ENCODE assay signal across 8 mouse cellular contexts in the genomic region with DNA sequence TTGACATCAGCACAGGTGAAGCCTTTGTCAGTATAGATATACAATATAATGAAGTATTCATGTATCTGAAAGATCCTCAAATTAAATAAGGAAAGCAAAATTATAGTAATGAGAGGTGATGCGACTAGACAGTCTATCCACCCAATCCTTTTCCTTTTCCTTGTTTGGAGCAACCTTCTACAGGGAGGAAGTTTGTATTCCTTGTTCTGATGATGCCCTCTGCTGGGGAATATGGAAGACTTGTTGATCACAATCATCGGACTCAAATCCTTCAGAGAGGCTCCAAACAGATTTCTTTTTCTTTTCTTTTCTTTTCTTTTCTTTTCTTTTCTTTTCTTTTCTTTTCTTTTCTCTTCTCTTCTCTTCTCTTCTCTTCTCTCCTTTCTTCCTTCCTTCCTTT.
DNase-seq lines count a peak whose midpoint lies in the region; ATAC-seq and TF ChIP-seq lines count a peak whose summit lies in the region.

No protein-coding gene starts in this region.

- H3K9me3 ChIP-seq in embryonic facial prominence, embryonic 11.5 days (replicated peaks; ENCODE audit: control insufficient read depth, low read length) = no peaks in the 10 kb centered on the region
- no peaks in the 10 kb centered on the region for H3K9me3 ChIP-seq in embryonic facial prominence, embryonic 10.5 days
- no peaks in the 10 kb centered on the region for H3K9me3 ChIP-seq in midbrain, embryonic 12.5 days

- peak; percentile 64 for TF ChIP-seq CTCF in left cerebral cortex, adult 2 months (IDR thresholded peaks at IDR 0.05)

- H3K27ac ChIP-seq in embryonic facial prominence, embryonic 11.5 days (replicated peaks; ENCODE audit: low read depth, low read length) = no peak overlapping the region
- no peak overlapping the region for H3K27ac ChIP-seq in embryonic facial prominence, embryonic 10.5 days (replicated peaks)
- H3K27ac ChIP-seq in left cerebral cortex, adult 2 months = no peak overlapping the region
- H3K27ac ChIP-seq in midbrain, embryonic 12.5 days (replicated peaks) = no peak overlapping the region

- no peaks in the 10 kb centered on the region for H3K27me3 ChIP-seq in embryonic facial prominence, embryonic 11.5 days (ENCODE audit: control insufficient read depth, insufficient read depth, low read length)
- no peaks in the 10 kb centered on the region for H3K27me3 ChIP-seq in embryonic facial prominence, embryonic 10.5 days (replicated peaks; ENCODE audit: low read depth, poor library complexity, severe bottlenecking)
- H3K27me3 ChIP-seq in midbrain, embryonic 12.5 days = no peaks in the 10 kb centered on the region

- H3K36me3 ChIP-seq in embryonic facial prominence, embryonic 11.5 days (replicated peaks; ENCODE audit: control insufficient read depth, insufficient read depth, low read depth, low read length) = no peaks in the 10 kb centered on the region
- no peaks in the 10 kb centered on the region for H3K36me3 ChIP-seq in embryonic facial prominence, embryonic 10.5 days (replicated peaks)
- H3K36me3 ChIP-seq in midbrain, embryonic 12.5 days = no peaks in the 10 kb centered on the region

- H3K4me1 ChIP-seq in embryonic facial prominence, embryonic 11.5 days (ENCODE audit: control insufficient read depth, insufficient read depth, low read length) = no peaks in the 10 kb centered on the region
- H3K4me1 ChIP-seq in embryonic facial prominence, embryonic 10.5 days = no peaks in the 10 kb centered on the region
- H3K4me1 ChIP-seq in midbrain, embryonic 12.5 days = no peaks in the 10 kb centered on the region

- H3K9ac ChIP-seq in embryonic facial prominence, embryonic 11.5 days (replicated peaks; ENCODE audit: low read length) = no peak overlapping the region
- H3K9ac ChIP-seq in midbrain, embryonic 12.5 days (replicated peaks) = no peak overlapping the region

- 39% methylated on average over 2 of the region's 2 CpGs for WGBS in embryonic facial prominence, embryonic 11.5 days
- 44% methylated on average over 2 of the region's 2 CpGs for WGBS in embryonic facial prominence, embryonic 10.5 days
- 36% methylated on average over 2 of the region's 2 CpGs for WGBS in midbrain, embryonic 12.5 days

- intact Hi-C loops in left cerebral cortex, adult 2 months (cut with DNase I) = loop anchor here (5.0 kb wide), 3 partner anchors 159 to 1894 kb away; a partner anchor contains a TSS
- intact Hi-C loops in left cerebral cortex, postnatal 36 days (cut with DNase I) = loop anchor here (5.0 kb wide), 2 partner anchors 509 to 1894 kb away; no protein-coding TSS in a partner anchor

- H3K4me2 ChIP-seq in embryonic facial prominence, embryonic 11.5 days (ENCODE audit: low read depth, low read length) = no peak overlapping the region
- no peak overlapping the region for H3K4me2 ChIP-seq in midbrain, embryonic 12.5 days (replicated peaks)

- no peak overlapping the region for H3K4me3 ChIP-seq in embryonic facial prominence, embryonic 11.5 days (ENCODE audit: low read depth, low read length)
- no peak overlapping the region for H3K4me3 ChIP-seq in embryonic facial prominence, embryonic 10.5 days
- H3K4me3 ChIP-seq in left cerebral cortex, adult 2 months = no peak overlapping the region
- H3K4me3 ChIP-seq in midbrain, embryonic 12.5 days = no peak overlapping the region

- peak; percentile 74 for DNase-seq in embryonic facial prominence, embryonic 11.5 days (ENCODE audit: low spot score)
- no peak for DNase-seq in embryonic facial prominence, embryonic 10.5 days (ENCODE audit: low spot score)
- DNase-seq in left cerebral cortex, adult 2 months (ENCODE audit: extremely low spot score in 1 of 2, low spot score in 2 of 2) = no peak
- DNase-seq in left cerebral cortex, postnatal 36 days (ENCODE audit: low spot score in 2 of 2) = no peak
- peak; percentile 68 for DNase-seq in NIH3T3 (ENCODE audit: low read depth)
- DNase-seq in gastrocnemius, postnatal 4 days (ENCODE audit: low spot score in 2 of 2) = no peak

- ATAC-seq in embryonic facial prominence, embryonic 11.5 days (replicated peaks; ENCODE audit: insufficient number of reproducible peaks, low FRiP score, low TSS enrichment, low read depth) = no peak
- peak; percentile 49; the same call in 1 of the 2 replicates for ATAC-seq in midbrain, embryonic 12.5 days (ENCODE audit: low FRiP score, low read depth)
- no peak for ATAC-seq in CD4-positive, CD25-positive, alpha-beta regulatory T cell, adult 4 months

Comparison
In these comparisons a context has a peak if more than half of its experiments do, and no peak if none do; other contexts are left out.
1. DNase-seq: peak in embryonic facial prominence, embryonic 11.5 days (single experiment) and NIH3T3 (single experiment); none in embryonic facial prominence, embryonic 10.5 days (single experiment), left cerebral cortex, adult 2 months (0 of 2), left cerebral cortex, postnatal 36 days (0 of 2) and gastrocnemius, postnatal 4 days (0 of 2).